Mouse (Mus musculus) right cerebral cortex, adult 18-20 months (tissue): ENCODE data around the gene Samd4b.

Source experiments
- DNase-seq: peaks from one replicate; pipeline ENCODE4 v3.0.0; 2022; ENCODE audit warnings: mixed read lengths

Samd4b gene

DNA sequence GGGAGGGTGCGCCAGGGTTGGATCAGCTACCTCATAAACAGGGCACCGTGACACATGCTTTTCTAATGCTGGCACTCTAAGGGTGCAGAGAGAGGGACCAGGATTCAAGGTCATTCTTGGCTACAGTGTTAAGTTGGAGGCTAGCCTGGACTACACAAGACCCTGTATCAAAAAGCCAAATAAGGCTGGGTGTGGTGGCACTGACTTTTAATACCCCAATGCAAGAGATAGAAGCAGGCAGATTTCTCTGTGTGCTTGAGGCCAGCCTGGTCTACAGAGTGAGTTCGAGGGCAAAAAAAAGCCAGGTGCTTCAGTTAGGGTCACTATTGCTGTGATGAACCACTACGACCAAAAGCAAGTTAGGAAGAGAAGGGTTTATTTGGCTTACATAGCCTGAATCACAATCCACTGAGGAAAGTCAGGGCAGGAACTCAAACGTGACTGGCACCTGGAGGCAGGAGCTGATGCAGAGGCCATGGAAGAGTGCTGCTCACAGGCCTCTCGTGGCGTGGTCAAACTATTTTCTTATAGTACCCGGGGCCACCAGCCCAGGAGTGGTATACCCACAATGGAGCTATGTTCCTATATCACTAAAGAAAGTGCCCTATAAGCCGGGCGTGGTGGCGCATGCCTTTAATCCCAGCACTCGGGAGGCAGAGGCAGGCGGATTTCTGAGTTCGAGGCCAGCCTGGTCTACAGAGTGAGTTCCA is 156.0 kb downstream of the Samd4b start:
- no peak for DNase-seq

DNA sequence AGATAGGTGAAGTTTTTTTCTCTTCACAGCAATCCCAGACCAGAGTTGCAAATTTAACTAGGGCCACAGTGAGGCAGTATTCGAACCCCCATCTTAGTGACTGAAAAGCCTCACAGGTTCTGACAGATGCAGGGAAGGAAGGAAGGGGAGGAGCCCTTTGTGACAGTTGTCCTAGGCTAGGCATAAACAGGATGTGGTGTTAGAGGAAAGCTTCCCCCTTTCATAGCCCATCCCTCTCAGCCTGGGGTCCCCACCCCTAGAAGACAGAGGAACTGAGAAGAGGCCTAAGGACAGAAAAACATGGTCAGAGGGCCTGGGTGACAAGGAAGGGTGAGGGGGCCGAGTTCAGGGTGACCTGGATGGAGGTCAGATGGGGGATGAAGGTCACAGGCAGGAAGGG is 157.2 kb downstream of the Samd4b start:
- no peak for DNase-seq

DNA sequence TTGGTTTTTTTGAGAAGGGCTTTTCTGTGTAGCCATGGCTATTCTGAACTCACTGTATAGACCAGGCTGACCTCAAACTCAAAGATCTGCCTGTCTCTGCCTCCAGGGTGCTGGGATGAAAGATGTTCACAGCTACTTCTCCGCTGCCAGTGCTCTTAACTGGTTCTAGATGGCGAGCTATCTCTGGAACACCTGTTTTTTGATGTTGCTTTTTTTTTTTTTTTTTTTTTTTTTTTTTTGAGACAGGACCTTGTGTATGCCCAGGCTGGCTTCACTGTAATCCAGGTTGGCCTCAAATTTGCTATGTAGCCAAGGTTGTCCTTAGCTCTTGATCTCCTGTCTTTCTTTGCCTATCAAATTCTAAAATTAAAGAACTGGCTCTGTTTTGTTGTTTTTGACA is 159.2 kb downstream of the Samd4b start:
- no peak for DNase-seq

GRCm38 (mm10) chr7:28437964-28438363 is 160.0 kb downstream of the Samd4b start:
- no peak for DNase-seq

DNA sequence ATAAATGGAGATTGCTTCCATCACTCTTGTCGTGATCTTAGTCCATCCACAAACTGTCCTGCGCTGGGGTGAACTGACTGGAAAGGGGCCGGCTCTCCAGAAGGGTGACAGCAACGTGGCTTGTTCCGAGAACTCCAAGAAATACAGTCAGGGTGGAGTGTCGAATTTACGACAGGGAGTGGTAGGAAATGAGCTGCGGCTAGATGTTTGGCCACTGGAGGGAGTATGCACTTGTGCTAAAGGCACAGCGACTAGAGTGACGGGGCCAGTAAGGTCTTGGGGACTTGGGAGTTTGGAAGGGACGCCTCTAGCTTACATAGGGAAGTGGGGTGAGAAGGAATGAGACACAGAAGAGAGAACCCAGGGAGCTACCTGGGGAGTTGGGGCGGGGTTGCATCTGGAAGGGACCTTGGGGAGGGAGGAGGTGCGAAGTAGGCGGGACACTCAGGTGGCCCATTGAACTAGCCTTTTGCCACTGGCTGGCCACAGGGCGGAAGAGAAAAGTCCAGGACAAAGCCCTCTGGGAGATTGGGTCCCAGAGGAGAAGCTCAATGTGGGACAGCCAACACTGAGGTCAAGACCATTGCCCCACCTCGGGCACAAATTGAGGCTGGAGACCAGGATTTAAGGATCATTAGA is 160.9 kb downstream of the Samd4b start, which contains the start of gene Gmfg:
Gene Gmfg, plus strand, starts transcription at position 516 of the 639 bp plus-strand sequence.
- DNase-seq = peak; percentile 77

- DNase-seq = peak; percentile 100
Measured at GRCm38 (mm10) chr7:28436271-28436904, 161.6 kb downstream of the Samd4b start.

DNA sequence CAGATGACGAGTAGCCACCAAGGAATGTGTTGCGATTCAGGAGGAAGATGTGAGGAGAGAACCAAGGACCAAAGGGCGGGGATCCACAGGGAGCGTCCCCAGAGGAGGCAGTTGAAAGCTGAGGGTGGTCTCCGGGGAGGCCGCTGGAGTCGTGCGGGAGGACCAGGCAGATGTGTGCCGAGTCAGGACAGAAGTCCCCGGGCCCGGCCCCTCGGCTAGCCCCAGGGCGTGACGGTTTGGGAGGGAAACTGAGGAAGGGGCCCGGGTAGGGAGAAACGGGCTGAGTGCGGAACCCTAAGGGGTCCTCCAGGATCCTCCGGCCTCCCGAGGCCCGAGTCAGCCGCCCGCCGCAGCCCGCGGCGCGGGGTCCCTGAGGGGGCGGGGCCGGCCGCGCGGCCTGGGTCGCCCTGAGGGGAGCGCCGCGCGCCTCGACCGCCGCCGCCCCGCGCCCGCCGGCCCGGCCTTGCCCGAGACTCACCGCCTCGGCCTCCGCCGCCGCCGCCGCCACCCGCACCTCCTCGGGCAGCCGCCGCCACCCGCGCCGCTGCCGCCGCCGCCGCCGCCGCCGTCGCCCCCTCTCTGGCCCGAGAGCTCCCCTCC is 162.2 kb downstream of the Samd4b start:
- DNase-seq = no peak

DNA sequence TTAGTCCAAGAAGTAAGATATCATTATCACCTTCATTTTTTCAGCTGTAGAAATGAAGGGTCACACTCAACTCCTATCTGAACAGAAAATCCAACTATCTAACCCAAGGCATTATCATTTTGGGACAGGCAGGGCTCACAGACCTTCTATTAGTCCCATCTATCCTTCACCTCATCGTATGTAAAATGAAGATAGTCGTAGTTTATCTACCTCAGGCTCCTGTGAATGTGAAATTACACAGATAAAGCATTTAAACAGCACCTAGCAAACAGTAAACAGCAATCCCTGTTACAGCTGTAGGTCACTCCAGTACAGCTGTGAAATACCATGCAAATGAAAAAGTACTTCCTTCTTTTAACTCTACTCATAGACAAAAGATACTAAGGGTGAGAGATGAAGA is 165.7 kb downstream of the Samd4b start:
- no peak for DNase-seq

GRCm38 (mm10) chr7:28430512-28430911 is 167.4 kb downstream of the Samd4b start:
- DNase-seq = no peak

GRCm38 (mm10) chr7:28427738-28428137 is 170.2 kb downstream of the Samd4b start:
- DNase-seq = no peak

GRCm38 (mm10) chr7:28423018-28423417 is 174.9 kb downstream of the Samd4b start:
- DNase-seq = no peak

DNA sequence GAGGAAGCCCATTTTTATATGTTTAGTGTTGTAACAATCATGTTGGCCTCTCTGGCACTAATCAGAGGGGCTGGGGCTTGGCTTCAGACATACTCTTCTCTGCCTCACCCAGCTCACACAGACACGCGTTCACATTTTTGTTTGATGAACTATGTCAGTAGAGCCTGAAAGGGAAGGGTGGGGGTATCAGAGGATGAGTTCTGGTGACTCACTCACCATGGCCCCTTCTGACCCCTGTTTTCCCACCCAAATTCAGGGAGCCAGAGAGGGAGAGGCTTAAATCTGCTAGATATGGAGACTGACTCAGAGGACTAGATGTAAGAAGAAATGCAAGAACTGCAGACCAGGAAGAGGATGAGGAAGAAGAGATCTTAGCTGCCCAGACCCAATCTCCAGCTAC is 178.5 kb downstream of the Samd4b start:
- DNase-seq = no peak

DNA sequence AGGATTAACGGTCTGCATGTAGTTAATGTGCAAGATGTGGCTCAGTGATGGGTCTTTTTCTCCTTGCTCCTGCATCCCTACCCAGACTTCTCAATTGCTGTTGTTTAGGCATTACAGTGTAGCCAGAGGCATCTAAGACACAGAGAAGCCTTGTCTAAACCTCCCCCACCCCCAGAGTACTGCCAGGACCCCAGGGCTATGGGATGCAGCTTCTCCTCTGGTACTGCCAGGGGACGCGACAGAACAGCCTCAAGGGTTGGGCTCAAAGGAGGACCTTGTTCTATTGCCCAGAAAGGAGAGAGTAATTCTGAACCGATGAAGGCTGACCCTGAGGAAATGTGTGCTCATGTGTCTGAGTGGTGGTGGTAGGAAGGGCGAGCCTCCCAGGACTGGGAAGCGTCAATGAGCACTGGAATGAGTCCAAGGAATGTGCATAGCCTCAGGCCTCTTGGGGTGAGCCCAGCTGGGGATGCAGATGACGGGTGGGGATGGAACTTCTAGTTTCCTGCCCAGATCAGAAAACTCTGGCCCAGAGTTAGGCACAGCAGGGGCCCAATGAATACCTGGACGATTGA is 179.8 kb downstream of the Samd4b start:
- DNase-seq = no peak

DNA sequence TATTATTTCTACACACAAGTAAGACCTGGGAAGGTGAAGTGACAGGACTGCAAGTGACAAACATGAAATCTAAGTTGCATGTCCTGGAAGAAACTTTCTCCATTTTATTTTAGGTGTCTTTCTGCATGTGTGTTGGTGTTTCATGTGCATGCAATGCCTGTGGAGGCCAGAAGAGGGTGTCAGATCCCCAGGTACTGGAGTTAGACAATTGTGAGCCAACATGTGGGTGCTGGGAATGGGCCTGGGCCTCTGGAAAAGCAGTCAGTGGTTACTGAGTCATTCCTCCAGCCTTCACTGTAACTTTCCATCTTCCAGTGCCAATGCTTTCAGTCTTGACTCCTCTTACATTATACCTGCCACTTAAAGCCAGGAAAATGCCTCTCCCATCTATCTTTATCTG is 180.6 kb downstream of the Samd4b start:
- no peak for DNase-seq

DNA sequence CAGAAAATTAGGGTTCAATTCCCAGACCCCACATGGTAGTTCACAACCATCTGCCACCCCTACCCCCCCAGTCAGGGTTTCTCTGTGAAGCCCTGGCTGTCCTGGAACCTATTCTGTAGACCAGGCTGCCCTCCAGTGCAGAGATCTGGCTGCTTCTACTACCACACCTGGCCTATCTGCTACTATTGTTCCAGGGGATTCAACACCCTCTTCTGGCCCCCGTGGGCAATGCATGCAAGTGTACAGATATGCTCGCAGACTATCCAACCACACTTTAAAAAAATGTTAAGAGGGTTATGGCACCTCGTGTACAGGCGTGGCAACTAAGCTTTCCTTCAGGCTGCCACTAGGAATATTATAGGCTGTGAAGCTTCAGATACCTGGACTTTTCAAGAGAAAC is 185.1 kb downstream of the Samd4b start:
- DNase-seq = no peak

GRCm38 (mm10) chr7:28410841-28411475 is 187.0 kb downstream of the Samd4b start:
- no peak for DNase-seq

GRCm38 (mm10) chr7:28401942-28402341 is 196.0 kb downstream of the Samd4b start:
- no peak for DNase-seq

- DNase-seq = no peak
Measured at GRCm38 (mm10) chr7:28401030-28401429, 196.9 kb downstream of the Samd4b start.

GRCm38 (mm10) chr7:28398696-28399340 is 199.1 kb downstream of the Samd4b start:
- DNase-seq = no peak

- DNase-seq = no peak
Measured at GRCm38 (mm10) chr7:28398000-28398399, 199.9 kb downstream of the Samd4b start.

- no peak for DNase-seq
Measured at GRCm38 (mm10) chr7:28395425-28395824, 202.5 kb downstream of the Samd4b start.

DNA sequence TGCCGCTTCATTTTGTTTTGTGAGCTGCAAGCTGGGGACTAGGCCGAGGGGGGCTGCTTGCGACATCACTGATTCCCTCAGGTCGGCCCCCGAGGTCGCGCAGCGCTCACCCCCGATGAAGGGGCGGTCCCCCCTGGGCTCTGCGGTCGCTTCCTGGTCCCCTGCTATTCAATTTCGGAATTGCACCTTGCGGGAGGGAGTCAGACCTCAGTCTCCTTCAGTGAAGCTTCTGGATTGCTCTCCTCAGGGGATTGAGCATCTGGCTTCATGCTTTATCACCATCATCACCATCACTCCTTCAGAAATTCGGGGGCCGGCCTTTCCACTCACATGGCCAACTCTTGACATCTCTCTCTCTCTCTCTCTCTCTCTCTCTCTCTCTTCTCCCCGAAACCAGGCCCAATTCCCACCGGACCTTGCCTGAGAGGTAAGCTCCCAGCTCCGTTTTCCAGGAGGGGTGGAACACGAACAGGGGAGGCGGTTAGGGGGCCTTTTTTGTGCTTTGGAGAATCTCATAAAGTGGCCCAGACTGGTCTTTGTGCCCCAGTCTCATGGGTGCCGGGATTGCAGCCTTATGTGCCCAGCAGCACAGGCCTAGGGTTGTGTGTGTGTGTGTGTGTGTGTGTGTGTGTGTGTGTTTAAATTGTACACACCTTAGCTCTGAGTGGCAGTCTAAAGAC is 204.5 kb downstream of the Samd4b start:
- DNase-seq = no peak
